Mouse (Mus musculus): ENCODE measurements around the gene Pml. TPM values are rescaled to one million over a fixed set of nuclear protein-coding genes. Genes with fewer than 3 reads are reported as not detected.
"Not testable (repeated sequence)": the region's sequence is repeated elsewhere in the genome, so short reads cannot be mapped to it uniquely, and the experiment has no call there.

Pml gene
- polyA plus RNA-seq, 1 experiment = 10.4 TPM

DNA sequence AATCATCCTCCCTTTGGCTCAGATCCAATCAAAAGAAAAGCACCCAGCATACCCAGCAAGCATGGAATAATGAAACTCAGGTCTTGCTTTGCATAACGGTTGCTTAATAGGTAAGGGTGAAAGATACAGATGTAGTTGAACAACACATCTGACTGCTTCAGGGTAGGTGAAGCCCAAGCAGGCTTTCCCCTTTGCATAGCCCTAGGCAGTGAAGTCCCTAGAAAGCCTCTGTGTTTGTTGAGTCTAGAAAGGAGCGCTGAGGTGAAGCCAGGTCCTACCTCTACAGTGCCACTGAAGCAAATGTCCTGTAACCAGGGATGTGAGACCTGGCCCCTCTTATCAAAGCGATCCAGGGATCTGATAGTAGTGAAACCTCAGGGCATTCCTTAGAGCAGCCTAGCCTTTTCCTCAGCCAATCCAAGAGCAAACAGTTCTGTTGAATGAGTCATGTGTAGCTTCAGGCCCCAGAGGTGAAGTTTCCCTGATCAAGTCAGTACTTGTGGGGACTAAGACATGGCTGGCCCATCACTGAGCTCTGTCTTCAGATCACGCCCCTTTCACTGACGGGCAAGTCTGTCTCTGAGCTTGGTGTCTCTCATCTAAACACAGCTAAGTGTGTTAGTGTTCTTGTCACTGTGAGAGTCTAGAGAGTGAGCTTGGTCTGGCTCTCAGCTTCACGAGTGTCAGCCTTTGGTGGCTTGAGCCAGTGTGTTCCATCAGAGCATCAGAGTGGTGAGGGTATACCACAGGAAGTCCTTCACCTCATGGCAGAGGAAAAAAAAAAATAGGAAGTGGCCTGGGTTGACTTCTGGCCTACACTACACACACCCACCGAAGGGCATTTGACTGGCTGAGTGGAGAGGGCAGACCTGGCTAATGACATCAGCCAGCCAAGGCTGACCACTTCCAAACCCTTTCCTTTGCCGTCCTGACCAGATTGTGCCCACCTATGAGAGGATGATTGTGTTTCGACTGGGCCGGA lies 6.4 kb upstream of the Pml start:
- TF ChIP-seq POLR2A (IDR thresholded peaks at IDR 0.05; ENCODE audit: extremely low read depth, insufficient read depth, low read length) (no peak), CTCF (IDR thresholded peaks at IDR 0.05; ENCODE audit: extremely low read depth, insufficient read depth, low read length) (no peak)
- no peaks in the 10 kb centered on the region for H3K4me1 ChIP-seq (ENCODE audit: control insufficient read depth, insufficient read depth, low read length)
- H3K27ac ChIP-seq (ENCODE audit: insufficient read depth, low read length) = no peak overlapping the region
- H3K4me3 ChIP-seq (ENCODE audit: insufficient read depth, low read length) = no peak overlapping the region

DNA sequence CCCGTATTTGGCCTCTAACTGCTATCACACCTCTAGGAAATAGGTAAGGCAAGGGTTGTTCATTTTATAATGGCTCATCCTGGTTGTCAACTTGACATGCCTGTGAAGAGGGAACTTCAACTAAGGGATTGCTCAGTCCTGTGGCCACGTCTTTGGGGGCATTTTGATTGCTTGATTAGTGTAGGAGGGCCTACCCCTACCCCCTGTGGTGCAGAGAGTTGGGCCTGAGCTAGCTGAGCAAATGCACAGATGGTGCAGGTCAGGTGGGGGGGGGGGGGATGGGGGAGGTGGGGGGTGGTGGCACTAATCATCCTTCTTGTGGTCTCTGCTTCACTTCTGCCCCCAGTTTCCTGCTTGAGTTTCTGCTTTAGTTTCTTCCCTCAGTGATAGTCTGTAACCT lies 5.5 kb upstream of the Pml start:
- H3K27ac ChIP-seq (ENCODE audit: insufficient read depth, low read length) = no peak overlapping the region
- no peaks in the 10 kb centered on the region for H3K4me1 ChIP-seq (ENCODE audit: control insufficient read depth, insufficient read depth, low read length)
- H3K4me3 ChIP-seq (ENCODE audit: insufficient read depth, low read length) = no peak overlapping the region
- TF ChIP-seq POLR2A (IDR thresholded peaks at IDR 0.05; ENCODE audit: extremely low read depth, insufficient read depth, low read length) (no peak), CTCF (IDR thresholded peaks at IDR 0.05; ENCODE audit: extremely low read depth, insufficient read depth, low read length) (no peak)

DNA sequence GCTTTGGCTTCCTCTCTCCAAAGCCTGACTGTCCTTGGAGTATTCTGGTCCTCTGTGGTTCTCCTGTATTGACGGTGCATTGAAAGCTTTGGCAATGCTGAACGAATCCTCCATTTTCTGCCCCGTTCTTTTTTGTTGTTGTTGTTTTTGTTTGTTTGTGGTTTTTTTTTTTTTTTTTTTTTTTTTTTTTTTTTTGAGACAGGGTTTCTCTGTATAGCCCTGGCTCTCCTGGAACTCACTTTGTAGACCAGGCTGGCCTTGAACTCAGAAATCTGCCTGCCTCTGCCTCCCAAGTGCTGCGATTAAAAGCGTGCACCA lies 4.2 kb upstream of the Pml start:
- H3K4me1 ChIP-seq (ENCODE audit: control insufficient read depth, insufficient read depth, low read length); H3K27ac ChIP-seq (ENCODE audit: insufficient read depth, low read length): not testable (repeated sequence)
- peak overlapping the region; percentile 54 for H3K4me3 ChIP-seq (ENCODE audit: insufficient read depth, low read length)

DNA sequence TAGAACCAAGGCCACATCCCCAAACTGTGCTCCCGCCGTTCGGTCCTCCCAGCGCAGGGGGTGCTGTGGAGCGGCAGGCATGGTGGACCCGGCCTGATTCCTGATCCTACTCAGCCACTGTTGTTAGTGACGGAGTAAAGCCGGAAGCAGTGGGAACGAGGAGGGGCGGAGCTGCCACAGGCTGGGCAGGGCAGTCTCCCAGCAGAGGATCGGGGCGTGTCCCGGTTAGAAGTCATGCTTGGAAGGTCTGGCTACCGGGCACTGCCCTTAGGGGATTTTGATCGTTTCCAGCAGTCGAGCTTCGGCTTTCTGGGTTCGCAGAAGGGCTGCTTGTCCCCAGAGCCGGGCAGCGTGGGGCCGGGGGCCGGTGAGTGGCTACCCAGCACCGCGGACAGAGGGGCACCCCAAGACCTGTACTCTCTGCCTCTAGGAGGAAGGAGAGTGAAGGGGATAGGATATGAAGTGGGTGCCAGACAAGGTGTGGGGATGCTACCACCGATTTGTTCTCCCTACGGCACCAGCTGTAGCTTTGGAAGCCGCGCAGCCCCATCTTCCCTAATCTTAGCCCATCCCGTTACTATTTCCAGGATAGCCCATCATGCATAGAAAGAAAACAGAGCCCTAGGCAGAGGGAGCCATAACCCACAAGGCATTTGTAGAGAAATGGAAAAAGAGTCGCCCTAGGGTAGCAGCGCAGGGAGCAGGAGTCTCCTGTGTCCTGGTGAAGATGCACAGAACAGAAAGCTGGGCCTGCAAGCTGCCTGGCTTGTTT lies 3.6 kb upstream of the Pml start, which contains the start of gene Stoml1:
TSS of gene Stoml1 (plus strand) at position 132 of the 772 bp plus-strand sequence.
- TF ChIP-seq CTCF (IDR thresholded peaks at IDR 0.05; ENCODE audit: extremely low read depth, insufficient read depth, low read length) = peak; percentile 84
- peak; percentile 87 for TF ChIP-seq POLR2A (IDR thresholded peaks at IDR 0.05; ENCODE audit: extremely low read depth, insufficient read depth, low read length)
- Histone ChIP-seq H3K4me1 (ENCODE audit: control insufficient read depth, insufficient read depth, low read length) (no peaks in the 10 kb centered on the region), H3K27ac (ENCODE audit: insufficient read depth, low read length) (no peak within 1 kb of the TSS), H3K4me3 (ENCODE audit: insufficient read depth, low read length) (peak within 1 kb of the TSS; percentile 54)

DNA sequence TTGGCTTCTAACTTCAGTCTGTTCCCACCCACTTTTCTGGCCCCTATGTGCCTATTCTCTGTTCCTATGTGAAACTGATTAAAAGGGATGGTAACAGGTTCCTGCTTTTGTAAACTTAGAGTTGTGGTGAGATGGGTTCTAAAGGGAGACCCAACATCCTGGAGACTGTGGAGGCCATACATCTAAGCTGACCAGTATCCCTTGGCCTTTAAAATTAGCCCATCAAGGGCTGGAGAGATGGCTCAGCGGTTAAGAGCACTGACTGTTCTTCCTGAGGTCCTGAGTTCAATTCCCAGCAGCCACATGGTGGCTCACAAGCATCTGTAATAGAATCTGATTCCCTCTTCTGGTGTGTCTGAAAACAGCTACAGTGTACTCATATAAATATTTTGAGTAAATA lies 1.1 kb upstream of the Pml start:
- H3K4me1 ChIP-seq (ENCODE audit: control insufficient read depth, insufficient read depth, low read length); H3K4me3 ChIP-seq (ENCODE audit: insufficient read depth, low read length); H3K27ac ChIP-seq (ENCODE audit: insufficient read depth, low read length): not testable (repeated sequence)

DNA sequence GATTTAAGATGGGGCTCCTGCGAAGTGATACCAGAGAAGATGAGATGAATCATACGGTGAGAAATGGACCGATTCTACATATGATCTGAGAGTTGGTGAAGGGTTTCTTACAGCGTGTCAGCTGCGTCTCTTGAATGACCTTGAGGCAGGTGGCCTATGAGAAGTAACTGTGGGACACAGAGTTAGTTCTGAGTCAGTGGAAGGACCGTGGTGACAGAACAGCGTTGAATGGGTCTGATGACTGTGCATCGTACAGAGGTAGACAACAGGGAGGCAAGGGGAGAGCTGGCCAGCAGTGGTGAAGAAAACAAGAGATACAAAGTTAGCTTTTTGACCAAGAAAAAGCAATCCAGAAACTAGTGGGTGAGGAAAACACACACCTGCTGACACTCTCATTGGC lies 736 bp upstream of the Pml start:
- no peak for TF ChIP-seq CTCF (IDR thresholded peaks at IDR 0.05; ENCODE audit: extremely low read depth, insufficient read depth, low read length)
- TF ChIP-seq POLR2A (IDR thresholded peaks at IDR 0.05; ENCODE audit: extremely low read depth, insufficient read depth, low read length) = no peak
- no peak overlapping the region for H3K4me3 ChIP-seq (ENCODE audit: insufficient read depth, low read length)
- H3K27ac ChIP-seq (ENCODE audit: insufficient read depth, low read length) = no peak overlapping the region
- no peaks in the 10 kb centered on the region; the same call in 1 of the 2 replicates for H3K4me1 ChIP-seq (ENCODE audit: control insufficient read depth, insufficient read depth, low read length)

DNA sequence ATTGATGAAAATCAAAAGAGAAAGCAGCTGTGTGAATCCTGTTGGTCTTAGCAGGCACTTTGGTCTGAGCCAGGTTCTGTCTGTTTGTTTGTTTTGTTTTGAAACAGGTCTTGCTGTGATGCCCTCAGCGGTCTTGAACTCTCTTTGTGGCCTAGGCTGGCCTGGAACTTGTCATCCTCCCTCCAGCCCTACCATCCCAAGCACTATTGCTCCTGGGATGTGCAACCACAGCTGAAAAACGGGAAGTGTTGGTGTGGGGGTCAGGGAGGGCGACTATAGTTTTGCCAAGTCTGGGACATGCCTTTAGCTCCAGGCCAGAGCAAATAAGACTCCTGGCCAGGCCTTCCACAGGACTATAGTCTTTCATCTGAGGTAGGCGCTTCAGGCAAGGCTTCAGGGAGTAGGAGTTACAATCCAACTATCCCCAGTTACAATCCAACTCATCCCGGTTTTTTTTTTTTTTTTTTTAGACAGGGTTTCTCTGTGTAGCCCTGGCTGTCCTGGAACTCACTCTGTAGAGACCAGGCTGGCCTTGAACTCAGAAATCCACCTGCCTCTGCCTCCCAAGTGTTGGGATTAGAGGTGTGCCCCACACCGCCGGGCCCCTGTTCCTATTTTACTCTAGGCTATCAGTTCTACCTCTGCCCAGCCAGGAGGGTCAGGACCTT lies 706 bp downstream of the Pml start:
- Histone ChIP-seq H3K4me1 (ENCODE audit: control insufficient read depth, insufficient read depth, low read length) (no peaks in the 10 kb centered on the region; the same call in 1 of the 2 replicates), H3K4me3 (ENCODE audit: insufficient read depth, low read length) (peak overlapping the region; percentile 60), H3K27ac (ENCODE audit: insufficient read depth, low read length) (no peak overlapping the region)
- TF ChIP-seq CTCF (IDR thresholded peaks at IDR 0.05; ENCODE audit: extremely low read depth, insufficient read depth, low read length) (no peak), POLR2A (IDR thresholded peaks at IDR 0.05; ENCODE audit: extremely low read depth, insufficient read depth, low read length) (no peak)

DNA sequence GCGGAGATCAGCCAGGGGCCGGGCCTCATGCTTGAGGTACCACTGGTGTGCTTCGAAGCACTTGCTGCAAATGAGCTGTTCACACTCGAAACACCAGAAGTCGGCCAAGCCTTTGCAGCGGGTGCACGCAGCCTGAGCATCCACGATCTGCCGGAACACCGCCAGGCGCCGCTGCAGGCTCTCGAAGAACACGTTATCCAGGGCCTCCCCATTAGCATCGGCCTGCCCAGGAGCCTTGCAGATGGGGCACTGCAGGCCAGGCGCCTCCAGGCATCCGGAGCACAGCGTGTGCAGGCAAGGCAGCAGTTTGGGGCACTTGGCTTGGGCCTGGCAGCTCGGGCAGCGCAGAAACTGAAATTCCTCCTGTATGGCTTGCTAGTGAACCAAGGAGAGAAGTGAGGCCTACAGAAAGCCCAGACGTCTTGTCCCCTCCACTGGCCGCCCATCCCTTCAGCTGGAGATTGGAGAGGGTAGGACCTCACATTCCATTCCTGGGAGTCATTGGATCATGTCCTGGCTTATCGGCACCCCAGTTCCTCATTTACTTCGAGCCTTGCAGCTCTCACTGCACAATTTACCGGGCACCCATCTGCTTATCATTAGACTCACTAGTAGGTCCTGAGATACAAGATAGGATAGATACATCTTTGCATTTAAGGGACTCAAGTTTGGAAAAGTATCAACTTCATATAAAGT lies 2.4 kb downstream of the Pml start:
- Histone ChIP-seq H3K4me1 (ENCODE audit: control insufficient read depth, insufficient read depth, low read length) (peaks cover 5% of the 10 kb centered on the region), H3K4me3 (ENCODE audit: insufficient read depth, low read length) (no peak overlapping the region), H3K27ac (ENCODE audit: insufficient read depth, low read length) (no peak overlapping the region)
- 0 out of 2 replicates have a peak, but pooled peaks have one; percentile 14 for TF ChIP-seq POLR2A (IDR thresholded peaks at IDR 0.05; ENCODE audit: extremely low read depth, insufficient read depth, low read length)
- TF ChIP-seq CTCF (IDR thresholded peaks at IDR 0.05; ENCODE audit: extremely low read depth, insufficient read depth, low read length) = peak; percentile 66

DNA sequence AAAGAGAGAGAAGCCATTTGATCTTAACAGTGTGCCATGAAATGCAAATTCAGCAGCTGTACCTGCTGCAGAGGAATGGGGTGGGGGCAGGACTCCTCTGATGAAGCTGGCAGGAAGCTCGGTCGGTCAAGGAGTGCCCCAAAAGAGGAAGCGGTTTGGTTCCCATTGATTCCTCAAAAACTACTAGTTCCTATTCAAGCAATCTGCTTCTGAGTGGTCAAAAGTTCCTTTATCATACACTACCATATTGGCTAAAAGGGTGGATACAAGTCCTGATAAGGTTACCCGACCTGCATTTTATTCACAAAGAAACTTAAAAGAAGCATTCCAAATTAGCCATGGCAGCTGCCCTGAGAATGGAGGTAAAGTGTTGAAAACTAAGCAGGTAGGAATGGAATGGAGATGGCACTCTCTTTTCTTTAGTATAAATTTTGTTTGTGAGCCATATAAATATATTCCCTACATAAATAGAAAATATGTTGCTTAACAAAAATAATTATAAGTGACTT lies 3.4 kb downstream of the Pml start:
- Histone ChIP-seq H3K4me3 (ENCODE audit: insufficient read depth, low read length) (no peak overlapping the region), H3K4me1 (ENCODE audit: control insufficient read depth, insufficient read depth, low read length) (peaks cover 11% of the 10 kb centered on the region), H3K27ac (ENCODE audit: insufficient read depth, low read length) (no peak overlapping the region)
- TF ChIP-seq POLR2A (IDR thresholded peaks at IDR 0.05; ENCODE audit: extremely low read depth, insufficient read depth, low read length) = no peak
- TF ChIP-seq CTCF (IDR thresholded peaks at IDR 0.05; ENCODE audit: extremely low read depth, insufficient read depth, low read length) = no peak
